Mouse (Mus musculus) erythroblast, embryonic 14.5 days (primary cell): ENCODE data around the gene Sesn1.

Experiments used
- GATA1 ChIP-seq: IDR thresholded peaks from 2 replicates; pipeline ENCODE4 v1.6.1; 2012; ENCODE audit warnings: low read length, inconsistent platforms, mixed read lengths
- TAL1 ChIP-seq: IDR thresholded peaks from 3 replicates; pipeline ENCODE4 v1.6.1; 2012; ENCODE audit warnings: low read length, inconsistent platforms, mixed read lengths

DNA sequence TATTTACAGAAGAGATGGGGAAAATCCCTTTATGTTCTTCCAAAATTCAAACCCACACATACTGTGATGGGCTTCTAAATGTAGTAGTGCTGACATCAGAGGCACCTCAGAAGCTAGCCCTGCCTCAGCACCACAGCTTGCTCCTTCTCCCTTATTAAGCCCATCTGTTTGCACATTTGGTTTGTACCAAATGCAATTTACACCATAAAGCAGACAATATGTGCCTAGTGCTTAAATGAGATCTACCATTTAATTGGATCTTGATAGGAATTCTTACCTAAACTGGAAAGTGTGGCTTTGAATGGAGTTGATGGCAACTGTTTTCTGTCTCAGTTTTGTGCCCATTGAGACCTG, 125.7 kb downstream of the Sesn1 start:
- TF ChIP-seq TAL1 (no peak), GATA1 (no peak)
